Mouse (Mus musculus) cerebellum, adult 18-20 months (tissue): ENCODE measurements around the gene Pelp1.
"Not testable (repeated sequence)": the region's sequence is repeated elsewhere in the genome, so short reads cannot be mapped to it uniquely, and the experiment has no call there.

Experiments used
- DNase-seq, 2 experiments: peaks; one replicate each; pipeline ENCODE4 v3.0.0; 2021

Pelp1 gene

GRCm38 (mm10) chr11:70419486-70419885 lies 9.7 kb upstream of the Pelp1 start:
- no peak for DNase-seq

GRCm38 (mm10) chr11:70418199-70418598 lies 8.4 kb upstream of the Pelp1 start:
- no peak for DNase-seq

- DNase-seq, result peak; percentile 76 to 80
Observed at GRCm38 (mm10) chr11:70413961-70414360, 4.1 kb upstream of the Pelp1 start.

- no peak for DNase-seq
Observed at GRCm38 (mm10) chr11:70412591-70412990, 2.8 kb upstream of the Pelp1 start.

- DNase-seq, result no peak
Observed at GRCm38 (mm10) chr11:70410297-70410643, 439 bp upstream of the Pelp1 start.

- no peak for DNase-seq
Observed at GRCm38 (mm10) chr11:70403598-70403997, 6.2 kb downstream of the Pelp1 start.

- no peak for DNase-seq
Observed at GRCm38 (mm10) chr11:70389421-70389820, 20.4 kb downstream of the Pelp1 start.

GRCm38 (mm10) chr11:70387436-70387835 lies 22.4 kb downstream of the Pelp1 start:
- DNase-seq, result no peak

GRCm38 (mm10) chr11:70384136-70384535 lies 25.7 kb downstream of the Pelp1 start:
- no peak for DNase-seq

GRCm38 (mm10) chr11:70381330-70381729 lies 28.5 kb downstream of the Pelp1 start:
- no peak for DNase-seq

GRCm38 (mm10) chr11:70380478-70381005 lies 29.3 kb downstream of the Pelp1 start:
- DNase-seq, result no peak

GRCm38 (mm10) chr11:70376054-70376453 lies 33.8 kb downstream of the Pelp1 start:
- no peak for DNase-seq

GRCm38 (mm10) chr11:70374302-70374701 lies 35.5 kb downstream of the Pelp1 start:
- DNase-seq, result no peak

- DNase-seq, result no peak
Observed at GRCm38 (mm10) chr11:70372849-70373557, 36.8 kb downstream of the Pelp1 start.

- no peak for DNase-seq
Observed at GRCm38 (mm10) chr11:70372396-70372795, 37.4 kb downstream of the Pelp1 start.

GRCm38 (mm10) chr11:70368626-70369025 lies 41.2 kb downstream of the Pelp1 start:
- not testable (repeated sequence) for DNase-seq

GRCm38 (mm10) chr11:70367701-70368100 lies 42.1 kb downstream of the Pelp1 start:
- DNase-seq, result not testable (repeated sequence)

- DNase-seq, result no peak
Observed at GRCm38 (mm10) chr11:70351868-70352267, 58.0 kb downstream of the Pelp1 start, which contains the start of gene Alox15. Alox15 (minus strand) TSS chr11:70352031.

GRCm38 (mm10) chr11:70348630-70349029 lies 61.2 kb downstream of the Pelp1 start:
- no peak for DNase-seq

- DNase-seq, result no peak
Observed at GRCm38 (mm10) chr11:70347861-70348260, 62.0 kb downstream of the Pelp1 start.

GRCm38 (mm10) chr11:70345546-70345945 lies 64.3 kb downstream of the Pelp1 start:
- DNase-seq, result no peak

- no peak for DNase-seq
Observed at GRCm38 (mm10) chr11:70345061-70345460, 64.8 kb downstream of the Pelp1 start.
